Mouse (Mus musculus) left cerebral cortex, adult 2 months (tissue): Measurements from ENCODE around the gene Morn3. TPM values are rescaled to one million over a fixed set of nuclear protein-coding genes. Genes with fewer than 3 reads are reported as not detected.

Source experiments
- DNase-seq, 2 experiments: peaks; one replicate each; pipeline ENCODE4 v3.0.0; 2021 to 2022; ENCODE audit warnings: low spot score in 2 of 2, mixed read lengths in 1 of 2; ENCODE audit errors: extremely low spot score in 1 of 2
- H3K27ac ChIP-seq: fragments of 200-600 bp; 2 replicates; pipeline ENCODE4 v1.8.1; 2022
- H3K4me3 ChIP-seq: fragments of 200-600 bp; 2 replicates; pipeline ENCODE4 v1.8.1; 2022
- CTCF ChIP-seq: fragments of 200-600 bp; IDR thresholded peaks from 2 replicates; pipeline ENCODE4 v1.8.1; 2022; ENCODE audit warnings: antibody characterized with exemption, mild to moderate bottlenecking, moderate library complexity
- intact Hi-C: fragments of 180-260 bp; cut with DNase I; formaldehyde crosslinking; loops from one replicate; pipeline ENCODE4 v1.15.1; 2025
- total RNA-seq, 2 experiments: library from RNA; stranded (reverse); gene quantifications; 2 replicates each; pipeline ENCODE4 v1.2.3; 2021

Morn3 gene
- total RNA-seq, 2 experiments from 2014 or later = not detected

DNA sequence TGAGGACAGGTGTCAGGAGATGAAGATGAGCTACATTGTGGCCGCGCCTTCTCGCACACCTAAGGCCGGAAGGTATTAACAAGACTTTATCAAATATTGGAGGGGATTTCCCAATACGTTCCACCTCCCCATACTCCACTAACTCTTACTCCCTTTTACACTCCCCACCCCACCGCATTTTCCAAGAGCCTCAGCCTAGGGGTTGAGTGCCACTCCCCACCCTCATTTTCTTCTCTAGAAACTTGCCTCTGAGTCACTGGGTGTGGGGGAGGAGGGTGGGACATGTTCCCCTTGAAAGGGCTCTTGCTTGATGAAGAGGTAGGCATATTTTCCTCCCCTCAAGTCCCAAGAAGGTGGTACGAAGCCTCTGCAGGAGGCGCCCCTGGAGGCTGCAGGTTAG, 30.9 kb downstream of the Morn3 start:
- Histone ChIP-seq H3K4me3 (peak overlapping the region; percentile 56), H3K27ac (no peak overlapping the region)
- intact Hi-C loops = loop anchor here (2.0 kb wide), 1 partner anchor 91 kb away; no protein-coding TSS in a partner anchor
- TF ChIP-seq CTCF = no peak
- DNase-seq = no peak

DNA sequence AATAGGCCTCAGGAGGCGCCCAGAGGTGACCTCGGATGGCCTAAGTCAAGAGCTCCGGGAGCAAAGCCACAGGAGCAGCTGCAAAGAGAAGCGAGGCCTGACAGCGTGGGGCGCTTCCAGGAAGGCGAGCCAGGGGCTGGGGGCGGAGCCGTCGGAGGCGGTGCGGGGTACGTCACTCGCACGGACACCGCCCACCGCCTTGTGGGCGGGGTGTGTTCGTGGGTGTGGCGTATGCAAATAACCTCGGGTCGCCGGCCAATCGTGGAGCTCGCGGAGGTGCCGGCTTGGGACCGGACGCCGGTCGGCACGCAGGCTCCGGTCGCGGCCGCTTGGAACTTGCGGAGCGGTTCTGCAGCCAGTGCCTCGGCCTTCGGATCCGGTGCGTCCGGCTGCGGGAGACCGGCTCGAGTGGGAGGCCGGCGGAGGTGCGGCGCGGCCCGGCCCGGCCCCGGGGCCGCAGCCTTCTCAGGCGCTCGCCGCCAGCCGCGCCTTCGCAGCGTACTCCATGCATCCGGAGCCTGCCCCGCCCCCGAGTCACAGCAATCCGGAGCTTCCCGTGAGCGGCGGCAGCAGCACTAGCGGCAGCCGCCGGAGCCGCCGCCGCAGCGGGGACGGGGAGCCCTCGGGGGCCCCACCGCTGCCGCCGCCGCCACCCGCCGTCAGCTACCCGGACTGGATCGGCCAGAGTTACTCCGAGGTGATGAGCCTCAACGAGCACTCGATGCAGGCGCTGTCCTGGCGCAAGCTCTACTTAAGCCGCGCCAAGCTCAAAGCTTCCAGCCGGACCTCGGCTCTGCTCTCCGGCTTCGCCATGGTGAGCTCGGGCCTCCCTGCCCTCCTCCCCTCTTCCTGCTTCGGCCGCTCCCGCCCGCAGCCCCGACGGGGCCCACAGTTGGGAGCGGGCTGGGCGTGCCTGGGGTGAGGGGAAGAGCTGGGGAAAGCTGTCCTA, 31.8 kb downstream of the Morn3 start, which contains the start of gene Orai1:
Gene Orai1, plus strand, starts transcription at position 322 of the 949 bp plus-strand sequence.
- TF ChIP-seq CTCF = peak; percentile 12
- intact Hi-C loops = loop anchor here (1.0 to 2.0 kb wide), 2 partner anchors 27 to 90 kb away; no protein-coding TSS in a partner anchor
- peak within 1 kb of the TSS; percentile 84 for H3K27ac ChIP-seq
- peak; percentile 94 to 96 for DNase-seq
- peak within 1 kb of the TSS; percentile 56 for H3K4me3 ChIP-seq

DNA sequence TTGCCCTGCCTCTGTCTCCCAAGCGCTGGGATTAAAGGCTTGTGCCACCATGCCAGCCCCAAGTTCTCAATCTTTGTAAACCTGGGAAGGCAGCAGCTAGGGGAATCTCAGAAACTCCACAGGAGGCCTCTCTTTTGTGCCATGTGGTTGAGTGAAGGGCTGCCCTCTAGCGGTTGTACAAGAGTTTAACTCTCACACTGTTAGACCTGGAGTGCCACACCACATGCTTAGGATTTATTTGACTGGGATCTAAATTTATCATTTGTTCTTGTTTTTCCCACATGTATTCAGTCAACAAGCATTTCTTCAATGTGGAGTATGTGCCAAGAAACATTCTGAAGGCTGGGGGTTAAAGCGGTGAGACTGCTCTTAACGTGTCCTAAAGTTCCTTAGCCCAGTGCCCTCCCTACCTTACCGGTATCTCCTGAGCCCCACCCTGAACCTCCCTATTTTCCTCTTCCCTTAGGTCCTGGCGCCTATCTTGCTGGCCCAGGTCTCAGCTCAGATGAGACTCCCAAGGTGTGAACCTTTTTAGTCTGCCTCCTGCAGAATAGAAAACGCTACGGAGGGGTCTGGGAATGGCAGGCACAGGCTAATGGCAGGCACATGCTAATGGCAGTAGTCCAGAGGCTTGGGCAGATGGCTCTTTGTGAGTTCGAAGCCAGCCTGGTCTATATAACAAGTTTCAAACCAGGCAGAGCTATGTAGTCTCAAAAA, 33.1 kb downstream of the Morn3 start:
- peak; percentile 89 for TF ChIP-seq CTCF
- Histone ChIP-seq H3K27ac (no peak overlapping the region), H3K4me3 (no peak overlapping the region)
- peak; percentile 60 to 65 for DNase-seq
- intact Hi-C loops = loop anchor here (1.0 to 2.0 kb wide), 3 partner anchors 25 to 89 kb away; no protein-coding TSS in a partner anchor

DNA sequence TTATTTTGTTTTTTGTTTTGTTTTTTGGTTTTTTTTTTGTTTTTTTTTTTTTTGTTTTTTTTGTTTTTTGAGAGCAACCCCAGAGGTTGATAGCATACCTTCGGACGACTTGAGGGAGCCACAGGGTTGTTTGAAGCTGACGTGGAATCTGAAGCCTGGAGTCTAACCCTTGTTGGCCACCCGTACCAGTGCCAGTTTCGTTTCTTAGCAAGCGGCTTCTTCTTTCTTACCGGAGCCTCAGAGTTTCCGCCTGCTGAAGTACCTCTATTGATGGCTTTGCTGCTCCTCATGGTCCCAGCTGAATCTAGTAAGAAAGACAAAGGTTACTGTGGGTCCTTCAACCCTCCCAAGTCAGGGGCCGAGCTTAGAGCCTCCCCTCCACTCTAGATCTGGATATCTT, 35.1 kb downstream of the Morn3 start:
- Histone ChIP-seq H3K27ac (no peak overlapping the region), H3K4me3 (no peak overlapping the region)
- no peak for DNase-seq
- intact Hi-C loops = no loop called here
- no peak for TF ChIP-seq CTCF

DNA sequence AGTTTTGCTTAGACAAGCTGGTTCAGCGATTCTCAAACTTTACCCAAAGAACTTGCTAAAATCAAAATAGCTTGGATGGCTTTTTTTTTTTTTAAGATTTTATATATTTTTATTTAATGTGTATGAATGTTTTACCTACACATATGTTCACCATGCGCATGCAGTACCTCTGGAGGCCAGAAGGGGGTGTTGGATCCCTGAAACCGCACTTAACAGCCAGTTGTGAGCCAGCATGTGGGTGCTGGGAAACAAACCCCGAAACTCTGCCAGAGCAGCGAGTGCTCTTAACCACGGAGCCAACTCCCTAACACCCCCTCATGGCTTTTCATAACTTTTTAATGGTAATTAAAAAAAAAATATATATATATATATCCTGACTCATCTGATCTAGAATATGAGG, 36.0 kb downstream of the Morn3 start:
- no peak for DNase-seq
- peak; percentile 52 for TF ChIP-seq CTCF
- no peak overlapping the region for H3K27ac ChIP-seq
- H3K4me3 ChIP-seq = no peak overlapping the region
- intact Hi-C loops = no loop called here

DNA sequence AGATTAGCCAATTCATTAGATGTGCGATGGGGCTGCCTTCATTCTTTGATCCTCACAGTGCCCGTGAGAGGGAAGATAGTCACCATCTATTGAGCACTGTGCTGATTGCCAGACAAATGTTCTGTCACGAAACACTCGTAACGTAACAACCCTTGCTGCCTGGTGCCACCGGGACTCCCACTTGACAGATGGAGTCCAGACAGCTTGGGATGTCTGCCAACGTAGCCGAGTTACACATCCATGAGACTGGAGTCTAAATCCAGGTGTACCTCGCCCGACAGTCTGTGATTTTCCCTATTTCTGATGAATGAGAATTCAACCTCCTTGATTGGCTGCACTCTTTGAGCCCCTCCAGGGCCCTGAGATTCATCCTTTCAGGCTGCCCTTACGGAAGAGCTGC, 36.9 kb downstream of the Morn3 start:
- peak in 1 of 2 experiments; percentile 31 for DNase-seq
- intact Hi-C loops = no loop called here
- no peak for TF ChIP-seq CTCF
- no peak overlapping the region; the same call in 1 of the 2 replicates for H3K27ac ChIP-seq
- H3K4me3 ChIP-seq = no peak overlapping the region

DNA sequence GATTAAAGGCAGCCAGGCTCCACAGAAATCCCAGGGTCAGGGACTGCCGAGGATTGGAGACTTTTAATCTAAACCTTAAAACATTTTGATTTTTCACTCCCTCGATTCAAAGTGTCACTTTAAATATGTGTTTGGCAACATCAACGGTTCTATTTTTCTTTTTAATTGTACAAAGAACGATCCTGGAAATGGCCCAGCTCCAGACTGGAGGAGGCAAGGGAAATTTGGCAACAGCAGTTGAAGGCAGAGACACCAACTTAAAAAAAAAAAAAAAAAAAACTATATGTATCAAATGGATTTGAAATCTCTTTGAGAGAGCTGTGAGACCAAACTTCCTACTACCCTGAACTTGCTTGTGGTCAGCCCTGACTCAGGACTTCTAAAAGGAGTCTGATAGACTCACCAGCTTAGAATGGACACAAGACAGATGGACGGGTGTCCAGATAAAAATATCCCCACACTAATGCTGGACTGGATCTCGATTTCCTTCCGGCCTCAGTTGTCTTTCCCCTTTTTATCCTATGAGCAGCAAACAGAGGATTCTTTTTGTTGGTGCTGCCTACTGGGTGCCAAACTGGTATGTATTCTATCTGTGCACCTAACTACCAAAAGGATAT, 37.8 kb downstream of the Morn3 start:
- intact Hi-C loops = no loop called here
- no peak for TF ChIP-seq CTCF
- Histone ChIP-seq H3K4me3 (no peak overlapping the region), H3K27ac (no peak overlapping the region; the same call in 1 of the 2 replicates)
- no peak for DNase-seq

DNA sequence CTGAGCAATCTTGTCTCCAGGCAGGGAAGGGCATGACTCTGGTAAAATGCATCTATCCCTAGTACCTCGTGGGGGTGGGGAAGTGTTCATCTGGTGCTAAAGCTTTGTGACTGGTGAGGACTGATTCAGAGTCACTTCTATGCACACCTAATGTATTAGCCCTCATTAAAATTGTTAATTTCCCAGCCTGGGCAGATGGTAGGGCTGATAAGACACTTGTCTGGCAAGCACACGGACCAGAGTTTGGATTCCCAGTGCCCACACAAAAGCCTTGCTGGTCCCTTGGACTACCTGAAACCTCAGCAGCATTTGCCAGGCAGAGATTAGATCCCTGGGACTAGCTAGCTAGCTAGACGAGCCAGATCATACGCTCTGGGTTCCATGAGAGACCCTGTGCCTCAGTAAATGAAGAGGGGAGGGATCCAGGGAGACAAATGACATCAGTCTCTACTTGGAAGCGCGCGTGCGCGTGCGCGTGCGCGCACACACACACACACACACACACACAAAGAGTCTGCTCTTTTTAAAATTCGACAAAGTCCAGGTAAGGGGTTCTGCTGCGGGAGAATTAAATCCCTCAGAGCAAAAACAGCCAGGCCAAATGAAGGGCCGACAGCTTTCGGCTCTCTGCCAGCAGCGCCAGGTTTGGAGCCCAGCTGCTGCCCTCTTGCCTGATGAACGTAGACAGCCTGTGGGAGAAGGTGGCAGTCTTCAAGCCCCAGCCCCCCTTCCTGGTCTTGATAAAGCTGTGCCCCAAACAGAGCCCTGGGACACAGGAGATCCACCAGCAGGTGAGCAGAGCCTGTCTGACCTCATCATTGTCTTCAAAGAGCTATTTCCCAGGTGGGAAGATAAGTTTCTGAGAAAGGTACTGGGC, 40.9 kb downstream of the Morn3 start:
- TF ChIP-seq CTCF = no peak
- intact Hi-C loops = no loop called here
- Histone ChIP-seq H3K4me3 (no peak overlapping the region), H3K27ac (no peak overlapping the region)
- DNase-seq = no peak

DNA sequence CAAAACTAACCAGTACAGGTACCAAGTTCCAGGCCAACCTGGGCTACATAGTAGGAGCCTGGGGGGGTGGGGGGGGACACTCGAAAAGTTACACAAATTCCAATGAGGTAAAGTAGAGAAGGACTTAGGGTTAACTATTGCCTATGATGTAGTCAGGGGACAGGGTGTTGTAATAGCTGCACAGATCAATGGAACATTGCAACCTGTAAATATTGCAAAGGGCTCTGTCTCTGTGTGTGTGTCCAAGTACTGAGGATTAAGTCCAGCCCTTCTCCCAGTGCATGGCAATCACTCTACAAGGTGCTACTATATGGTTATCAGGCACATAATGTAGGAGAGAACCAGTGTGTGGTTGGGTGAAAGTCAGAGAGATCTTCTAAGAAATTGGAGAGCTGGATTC, 45.9 kb downstream of the Morn3 start:
- intact Hi-C loops = no loop called here
- H3K4me3 ChIP-seq = no peak overlapping the region
- DNase-seq = no peak
- no peak for TF ChIP-seq CTCF
- H3K27ac ChIP-seq = no peak overlapping the region

DNA sequence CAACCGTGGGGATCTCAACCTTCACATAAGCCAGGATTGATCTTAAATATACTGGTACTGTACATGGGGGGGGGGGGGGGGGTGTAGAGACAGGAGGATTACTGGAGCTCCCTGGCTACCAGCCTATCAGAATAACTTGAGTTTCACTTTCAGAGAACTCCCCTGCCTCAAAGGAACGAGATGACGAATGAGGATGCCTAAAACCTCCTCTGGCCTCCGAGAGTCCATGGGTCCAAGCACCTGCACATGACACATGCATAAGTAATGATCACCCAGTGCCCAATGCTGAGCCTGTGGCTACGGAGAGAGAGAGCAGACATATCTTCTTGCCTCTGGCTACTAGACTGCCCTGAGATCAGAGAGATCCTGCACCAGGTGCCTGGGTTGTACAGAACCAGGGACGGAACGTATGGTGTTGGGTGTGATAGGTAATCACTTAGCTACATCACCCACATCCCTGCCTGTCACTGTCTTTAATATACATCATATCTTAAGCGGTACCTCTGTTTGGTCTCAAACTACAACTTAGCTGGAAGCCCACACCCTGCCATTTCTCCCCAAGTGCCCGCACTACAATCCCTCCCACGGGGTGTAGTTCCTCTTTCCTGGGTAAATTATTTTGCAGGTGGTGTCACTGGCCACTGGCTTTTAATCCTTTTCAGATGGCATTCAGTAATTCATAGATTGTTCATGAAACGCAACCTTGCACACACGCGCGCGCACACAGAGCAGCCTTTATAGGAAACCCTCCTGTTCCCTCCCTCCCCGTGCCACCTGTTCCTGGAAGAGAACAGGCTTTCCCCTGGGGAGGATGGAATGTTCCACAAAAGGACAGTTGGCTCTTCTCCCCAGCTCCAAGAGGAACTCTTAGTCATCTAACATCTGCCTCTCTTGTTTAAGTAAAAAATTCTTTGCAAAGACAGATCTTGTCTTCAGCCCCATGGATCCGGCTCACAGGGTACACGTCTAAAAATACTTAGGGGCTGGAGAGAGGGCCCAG, 49.3 kb downstream of the Morn3 start:
- Histone ChIP-seq H3K4me3 (no peak overlapping the region), H3K27ac (no peak overlapping the region)
- intact Hi-C loops = no loop called here
- TF ChIP-seq CTCF = no peak
- DNase-seq = peak in 1 of 2 experiments; percentile 51
